Mouse (Mus musculus) limb, embryonic 14.5 days (tissue): ENCODE results near the gene Ttc32. TPM values are rescaled to one million over a fixed set of nuclear protein-coding genes. Genes with fewer than 3 reads are reported as not detected.

ENCODE experiments used
- ATAC-seq: fragments of 200-750 bp; cut with Nextera tagmentation; 2 replicates; pipeline ENCODE4 v1.8.0; 2017; ENCODE audit warnings: low read depth, moderate number of reproducible peaks, moderate TSS enrichment; ENCODE audit not compliant: low FRiP score
- DNase-seq: peaks from one replicate; pipeline ENCODE4 v3.0.0-alpha.2; 2015; ENCODE audit warnings: low spot score
- H3K27ac ChIP-seq: fragments of 300-500 bp; sonication (generic); replicated peaks from 2 replicates; pipeline ENCODE4 v1.5.1; 2014; ENCODE audit warnings: low read depth, mild to moderate bottlenecking, low read length, moderate library complexity, mixed read lengths
- H3K27me3 ChIP-seq: fragments of 300-500 bp; sonication (generic); 2 replicates; pipeline ENCODE4 v1.6.1; 2014; ENCODE audit warnings: low read length, mixed read lengths; ENCODE audit not compliant: control insufficient read depth, insufficient read depth
- H3K36me3 ChIP-seq: fragments of 300-500 bp; sonication (generic); 2 replicates; pipeline ENCODE4 v1.6.1; 2014; ENCODE audit warnings: mild to moderate bottlenecking, low read length, moderate library complexity, mixed read lengths; ENCODE audit not compliant: control insufficient read depth, insufficient read depth
- H3K4me1 ChIP-seq: fragments of 300-500 bp; sonication (generic); 2 replicates; pipeline ENCODE4 v1.6.1; 2014; ENCODE audit warnings: antibody characterized with exemption, low read length, mixed read lengths; ENCODE audit not compliant: control insufficient read depth, insufficient read depth
- H3K4me2 ChIP-seq: fragments of 300-500 bp; sonication (generic); replicated peaks from 2 replicates; pipeline ENCODE4 v1.6.1; 2014; ENCODE audit warnings: low read depth, mild to moderate bottlenecking, low read length, moderate library complexity; ENCODE audit not compliant: severe bottlenecking
- H3K4me3 ChIP-seq: fragments of 300-500 bp; sonication (generic); replicated peaks from 2 replicates; pipeline ENCODE4 v1.5.1; 2014; ENCODE audit warnings: low read length
- H3K9ac ChIP-seq: fragments of 300-500 bp; sonication (generic); 2 replicates; pipeline ENCODE4 v1.6.1; 2014; ENCODE audit warnings: mild to moderate bottlenecking, low read depth, low read length, moderate library complexity; ENCODE audit not compliant: severe bottlenecking
- H3K9me3 ChIP-seq: fragments of 300-500 bp; sonication (generic); 2 replicates; pipeline ENCODE4 v1.6.1; 2016; ENCODE audit warnings: low read length; ENCODE audit not compliant: control insufficient read depth
- POLR2A ChIP-seq: fragments of 200-500 bp; IDR thresholded peaks from 2 replicates; pipeline ENCODE4 v1.8.0; 2012; ENCODE audit warnings: inconsistent platforms, mild to moderate bottlenecking, moderate library complexity, borderline replicate concordance; ENCODE audit not compliant: insufficient read depth, insufficient read length; ENCODE audit errors: extremely low read depth
- WGBS: fragments of 180-500 bp; shearing (Covaris S2); extraction: QIAGEN DNeasy Blood & Tissue Kit; methylation state at CpG from one replicate; pipeline ENCODE4 v1.1.7; 2014; 5-methylcytosine and 5-hydroxymethylcytosine counted together
- polyA plus RNA-seq, 2 experiments: library from polyadenylated mRNA; depleted of rRNA in 1 of 2; stranded (reverse) in 1 of 2; unstranded in 1 of 2; fragments of >200 nt; fragmentation: Nextera tagmentation in 1 of 2; extraction: Ambion mirVana in 1 of 2; gene quantifications; 2 replicates each; pipeline versions ENCODE4 v1.2.1 to v1.2.3; 2012 to 2014

Ttc32 gene
- polyA plus RNA-seq, 2 experiments = 8.4 to 13.4 TPM

- TF ChIP-seq POLR2A = no peak
- DNase-seq (no peak), ATAC-seq (no peak)
- peaks cover 11% of the 10 kb centered on the region; the same call in 1 of the 2 replicates for H3K4me1 ChIP-seq
- no peaks in the 10 kb centered on the region for H3K9me3 ChIP-seq
- no peak overlapping the region for H3K4me2 ChIP-seq
- H3K36me3 ChIP-seq = peaks cover 7% of the 10 kb centered on the region; the same call in 1 of the 2 replicates
- no peak overlapping the region for H3K4me3 ChIP-seq
- no peak overlapping the region for H3K9ac ChIP-seq
- H3K27ac ChIP-seq = no peak overlapping the region
- no peaks in the 10 kb centered on the region for H3K27me3 ChIP-seq
Measured at GRCm38 (mm10) chr12:9033140-9033539, 3.3 kb downstream of the Ttc32 start.

GRCm38 (mm10) chr12:9036409-9036808 is 6.6 kb downstream of the Ttc32 start:
- ATAC-seq = no peak
- Histone ChIP-seq H3K36me3 (no peaks in the 10 kb centered on the region), H3K4me1 (peaks cover 19% of the 10 kb centered on the region), H3K27ac (no peak overlapping the region), H3K4me3 (no peak overlapping the region), H3K27me3 (no peaks in the 10 kb centered on the region), H3K9ac (no peak overlapping the region), H3K4me2 (no peak overlapping the region), H3K9me3 (no peaks in the 10 kb centered on the region)
- 71% methylated on average over 9 of the region's 9 CpGs for WGBS
- no peak for DNase-seq
- TF ChIP-seq POLR2A = no peak

- 59% methylated on average over 5 of the region's 5 CpGs for WGBS
- Histone ChIP-seq H3K36me3 (no peaks in the 10 kb centered on the region), H3K4me2 (no peak overlapping the region), H3K27ac (no peak overlapping the region), H3K9me3 (no peaks in the 10 kb centered on the region), H3K27me3 (no peaks in the 10 kb centered on the region), H3K4me3 (no peak overlapping the region), H3K9ac (no peak overlapping the region), H3K4me1 (peaks cover 11% of the 10 kb centered on the region)
- ATAC-seq (no peak), DNase-seq (no peak)
- TF ChIP-seq POLR2A = no peak
Measured at GRCm38 (mm10) chr12:9040177-9040576, 10.4 kb downstream of the Ttc32 start.

GRCm38 (mm10) chr12:9040686-9041085 is 10.9 kb downstream of the Ttc32 start:
- Histone ChIP-seq H3K9me3 (no peaks in the 10 kb centered on the region), H3K9ac (no peak overlapping the region), H3K4me1 (peaks cover 8% of the 10 kb centered on the region), H3K27me3 (no peaks in the 10 kb centered on the region), H3K4me2 (no peak overlapping the region), H3K4me3 (no peak overlapping the region), H3K27ac (no peak overlapping the region), H3K36me3 (no peaks in the 10 kb centered on the region)
- no peak for DNase-seq
- no peak for TF ChIP-seq POLR2A
- WGBS = 47% methylated on average over 7 of the region's 7 CpGs
- ATAC-seq = no peak

- no peaks in the 10 kb centered on the region for H3K9me3 ChIP-seq
- H3K27me3 ChIP-seq = no peaks in the 10 kb centered on the region
- no peak overlapping the region for H3K27ac ChIP-seq
- ATAC-seq (no peak), DNase-seq (no peak)
- no peak overlapping the region for H3K4me2 ChIP-seq
- H3K4me1 ChIP-seq = peaks cover 16% of the 10 kb centered on the region
- no peaks in the 10 kb centered on the region for H3K36me3 ChIP-seq
- no peak overlapping the region for H3K9ac ChIP-seq
- 76% methylated on average over 5 of the region's 5 CpGs for WGBS
- TF ChIP-seq POLR2A = no peak
- H3K4me3 ChIP-seq = no peak overlapping the region
Measured at GRCm38 (mm10) chr12:9042316-9042715, 12.5 kb downstream of the Ttc32 start.

GRCm38 (mm10) chr12:9042759-9043158 is 13.0 kb downstream of the Ttc32 start:
- peaks cover 16% of the 10 kb centered on the region for H3K4me1 ChIP-seq
- no peaks in the 10 kb centered on the region for H3K9me3 ChIP-seq
- no peak for ATAC-seq
- no peak overlapping the region for H3K4me3 ChIP-seq
- 88% methylated on average over 3 of the region's 3 CpGs for WGBS
- no peaks in the 10 kb centered on the region for H3K36me3 ChIP-seq
- no peak overlapping the region for H3K27ac ChIP-seq
- no peak overlapping the region for H3K9ac ChIP-seq
- no peaks in the 10 kb centered on the region for H3K27me3 ChIP-seq
- no peak for TF ChIP-seq POLR2A
- no peak for DNase-seq
- no peak overlapping the region for H3K4me2 ChIP-seq
